Mouse (Mus musculus) splenic B cell, adult 2 months (primary cell): ENCODE measurements around the gene Krtap5-1.
"Not testable (repeated sequence)": the region's sequence is repeated elsewhere in the genome, so short reads cannot be mapped to it uniquely, and the experiment has no call there.

Experiments used
- DNase-seq: peaks from one replicate; pipeline ENCODE4 v3.0.0-alpha.2; 2011; ENCODE audit warnings: low read depth, low spot score
- H3K27me3 ChIP-seq: 2 replicates; pipeline ENCODE4 v1.6.1; 2012; ENCODE audit warnings: mild to moderate bottlenecking, low read length, moderate library complexity, mixed read lengths; ENCODE audit not compliant: control insufficient read depth, poor library complexity, insufficient read depth, severe bottlenecking
- H3K36me3 ChIP-seq: 2 replicates; pipeline ENCODE4 v1.6.1; 2012; ENCODE audit warnings: mild to moderate bottlenecking, low read length, moderate library complexity, mixed read lengths; ENCODE audit not compliant: control insufficient read depth, poor library complexity, insufficient read depth, severe bottlenecking

Krtap5-1 gene

DNA sequence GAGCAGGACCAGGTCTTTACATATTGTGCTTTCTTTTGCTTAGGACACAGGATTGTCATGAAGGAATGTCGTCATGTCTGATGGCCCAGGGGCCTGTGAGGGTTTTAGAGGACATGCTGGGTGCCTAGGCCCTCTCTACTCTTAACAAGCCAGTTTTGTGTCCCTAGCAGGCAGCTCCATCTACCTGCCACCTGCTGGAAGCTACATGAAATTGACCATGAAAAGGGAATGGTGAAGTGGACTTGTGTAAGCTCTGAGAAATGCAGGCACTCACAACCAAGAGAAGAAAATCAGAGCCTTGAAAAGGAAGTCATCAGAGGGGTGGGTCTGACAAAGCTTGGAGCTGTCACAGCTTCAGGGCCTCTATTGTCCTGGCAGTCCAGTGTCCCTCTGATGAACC, 17.6 kb downstream of the Krtap5-1 start:
- H3K27me3 ChIP-seq, H3K36me3 ChIP-seq, DNase-seq: not testable (repeated sequence)

DNA sequence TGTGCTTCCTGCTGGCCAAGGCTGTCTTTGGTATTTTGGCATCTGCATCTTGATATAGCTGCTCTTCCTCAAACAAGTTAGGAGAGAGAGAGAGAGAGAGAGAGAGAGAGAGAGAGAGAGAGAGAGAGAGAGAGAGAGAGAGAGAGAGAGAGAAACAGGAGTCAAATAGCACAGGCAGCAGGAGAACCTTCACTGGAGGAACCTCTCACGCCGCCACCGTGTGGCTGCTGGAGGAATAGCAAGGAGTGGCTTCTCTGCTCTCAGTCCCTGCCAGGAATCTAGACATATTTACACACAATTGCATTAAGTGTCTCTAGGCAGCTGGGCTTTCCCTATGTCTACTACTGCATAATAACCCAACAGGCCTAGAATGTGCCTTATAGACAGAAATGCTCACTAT, 18.7 kb downstream of the Krtap5-1 start:
- not testable (repeated sequence) for H3K36me3 ChIP-seq, H3K27me3 ChIP-seq
- DNase-seq, result peak; percentile 58

GRCm38 (mm10) chr7:142274263-142274662, 22.7 kb downstream of the Krtap5-1 start, which contains the start of gene Gm4559:
Gene Gm4559 (minus strand): TSS chr7:142274363.
- H3K36me3 ChIP-seq, H3K27me3 ChIP-seq, DNase-seq: not testable (repeated sequence)

DNA sequence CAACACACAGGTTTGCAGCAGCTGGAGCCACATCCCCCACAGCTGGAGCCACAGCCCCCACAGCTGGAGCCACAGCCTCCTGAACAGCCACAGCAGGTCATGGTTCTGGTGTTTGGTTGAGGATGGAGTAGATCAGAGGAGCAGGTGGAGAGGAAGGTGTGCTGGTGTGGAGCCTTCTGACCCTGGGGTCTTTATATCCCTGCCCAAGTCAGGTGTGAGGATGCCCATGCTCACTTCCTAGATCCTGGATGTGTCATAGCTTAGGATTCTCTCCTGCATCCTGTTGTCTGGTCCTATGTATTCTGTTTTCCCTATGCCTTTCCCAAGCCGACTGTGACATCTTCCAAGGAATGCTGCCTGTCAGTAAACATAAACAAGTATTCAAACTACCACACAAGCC, 38.7 kb downstream of the Krtap5-1 start, which contains the start of gene Gm2431:
Gene Gm2431 (minus strand): TSS at position 101 of the 400 bp plus-strand sequence.
- not testable (repeated sequence) for DNase-seq, H3K36me3 ChIP-seq, H3K27me3 ChIP-seq

DNA sequence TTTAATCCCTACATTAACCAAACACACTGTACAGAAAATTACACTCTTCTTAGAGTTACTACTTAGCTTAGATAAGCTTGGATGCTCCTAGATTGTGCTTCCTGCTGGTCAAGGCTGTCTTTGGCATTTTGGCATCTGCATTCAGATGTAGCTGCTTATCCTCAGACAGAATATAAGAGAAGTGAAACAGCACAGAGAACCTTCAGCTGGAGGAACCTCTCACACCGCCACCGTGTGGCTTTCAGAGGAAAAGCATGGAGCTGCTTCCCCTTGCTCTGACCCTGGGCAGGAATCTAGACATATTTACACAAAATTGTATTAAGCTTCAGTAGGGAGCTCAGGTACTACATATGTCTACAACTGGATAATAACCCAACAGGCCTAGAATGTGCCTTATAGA, 41.4 kb downstream of the Krtap5-1 start:
- Histone ChIP-seq H3K36me3 (no peaks in the 10 kb centered on the region), H3K27me3 (no peaks in the 10 kb centered on the region)
- DNase-seq, result peak; percentile 51

DNA sequence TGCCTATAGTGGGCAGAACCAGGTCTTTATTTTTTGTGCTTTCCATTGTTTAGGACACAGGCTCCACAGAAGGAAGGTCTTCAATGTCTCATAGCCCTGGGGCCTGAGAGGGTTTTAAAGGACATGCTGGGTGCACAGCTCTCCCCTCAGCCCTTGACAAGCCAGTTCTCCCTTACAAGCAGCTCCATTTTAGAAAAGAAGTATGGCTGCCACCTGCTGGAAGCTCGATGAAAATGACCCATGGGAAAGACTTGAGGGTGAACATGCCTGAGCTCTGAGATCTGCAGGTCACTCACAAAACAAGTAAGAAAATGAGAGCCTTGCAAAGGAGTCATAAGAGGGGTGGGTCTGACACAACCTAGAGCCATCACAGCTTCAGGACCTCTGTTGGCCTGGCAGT, 47.1 kb downstream of the Krtap5-1 start:
- peak; percentile 3 for DNase-seq
- H3K27me3 ChIP-seq, result no peaks in the 10 kb centered on the region
- H3K36me3 ChIP-seq, result no peaks in the 10 kb centered on the region
